Mouse (Mus musculus): ENCODE results near the gene Rnf213. TPM values are rescaled to one million over a fixed set of nuclear protein-coding genes. Genes with fewer than 3 reads are reported as not detected.

Gene Rnf213
- polyA plus RNA-seq, 3 experiments from 2014 or later = 33.9 to 48.2 (median 43.3) TPM

- no peak for ATAC-seq
These were observed 123.9 kb downstream of the Rnf213 start for GRCm38 (mm10) chr11:119516677-119517361.

GRCm38 (mm10) chr11:119519387-119519786 lies 126.5 kb downstream of the Rnf213 start:
- ATAC-seq = no peak

GRCm38 (mm10) chr11:119520005-119520712 lies 127.3 kb downstream of the Rnf213 start:
- no peak for ATAC-seq

GRCm38 (mm10) chr11:119520713-119521063 lies 127.8 kb downstream of the Rnf213 start:
- ATAC-seq = no peak

- no peak for ATAC-seq
These were observed 129.2 kb downstream of the Rnf213 start for GRCm38 (mm10) chr11:119521920-119522710.

- no peak for ATAC-seq
These were observed 129.9 kb downstream of the Rnf213 start for GRCm38 (mm10) chr11:119522779-119523178.

- no peak for ATAC-seq
These were observed 130.5 kb downstream of the Rnf213 start for GRCm38 (mm10) chr11:119523392-119523791.

GRCm38 (mm10) chr11:119524545-119524949 lies 131.6 kb downstream of the Rnf213 start:
- peak; percentile 90 for ATAC-seq

- no peak for ATAC-seq
These were observed 133.4 kb downstream of the Rnf213 start for GRCm38 (mm10) chr11:119526068-119526966.

- ATAC-seq = no peak
These were observed 136.0 kb downstream of the Rnf213 start for GRCm38 (mm10) chr11:119528930-119529329.

- ATAC-seq = no peak
These were observed 139.6 kb downstream of the Rnf213 start for GRCm38 (mm10) chr11:119532460-119532859.

- no peak for ATAC-seq
These were observed 140.8 kb downstream of the Rnf213 start for GRCm38 (mm10) chr11:119533745-119534144.

Other genes starting within 250 kb of the Rnf213 start
- gene Tbc1d16, start 164.6 kb upstream of the Rnf213 start, polyA plus RNA-seq (2017; shearing (Covaris generic)) = under 1 TPM; 0.20 to 0.55 (median 0.33) TPM
- 1 to 10 TPM; 1.6 to 4.2 (median 3.3) TPM for gene Ccdc40, start 164.5 kb upstream of the Rnf213 start, polyA plus RNA-seq (2017; shearing (Covaris generic))
- gene Gaa, start 125.2 kb upstream of the Rnf213 start, polyA plus RNA-seq (2017; shearing (Covaris generic)) = 10 to 100 TPM in 2 of 3 experiments, 1 to 10 TPM in 1; 9.2 to 13.4 (median 11.8) TPM
- gene Eif4a3, start 93.0 kb upstream of the Rnf213 start, polyA plus RNA-seq (2017; shearing (Covaris generic)) = 100 to 1,000 TPM; 180 to 214 (median 192) TPM
- not detected for gene Card14, start 85.3 kb upstream of the Rnf213 start, polyA plus RNA-seq (2017; shearing (Covaris generic))
- 10 to 100 TPM in 2 of 3 experiments, 1 to 10 TPM in 1; 7.9 to 16.6 (median 11.9) TPM for gene Sgsh, start 37.6 kb upstream of the Rnf213 start, polyA plus RNA-seq (2017; shearing (Covaris generic))
- 10 to 100 TPM; 13.3 to 31.3 (median 23.4) TPM for gene Slc26a11, start 37.5 kb upstream of the Rnf213 start, polyA plus RNA-seq (2017; shearing (Covaris generic))
- 10 to 100 TPM in 2 of 3 experiments, 1 to 10 TPM in 1; 9.9 to 12.5 (median 12.1) TPM for gene Endov, start 98.2 kb downstream of the Rnf213 start, polyA plus RNA-seq (2017; shearing (Covaris generic))
- not detected for gene Nptx1, start 154.7 kb downstream of the Rnf213 start, polyA plus RNA-seq (2017; shearing (Covaris generic))
- gene Rptor, start 209.8 kb downstream of the Rnf213 start, polyA plus RNA-seq (2017; shearing (Covaris generic)) = 10 to 100 TPM; 10.3 to 15.9 (median 10.5) TPM

All from inflammation-experienced regulatory T-cells, adult 6 months (primary cell).